Mouse (Mus musculus): Measurements from ENCODE around the gene Zfp553. TPM values are rescaled to one million over a fixed set of nuclear protein-coding genes. Genes with fewer than 3 reads are reported as not detected.
A peak's percentile ranks its signal among the peaks of the same experiment; 100 is the strongest.

Zfp553 gene
- polyA plus RNA-seq (2015; fragmentation: Nextera tagmentation; extraction: Ambion mirVana): 51.8 and 52.1 TPM in 2 replicates

GRCm38 (mm10) chr7:127232622-127233367 lies at the start of gene Zfp553, which contains the start of gene Sept1:
Gene Zfp553 (plus strand): TSS chr7:127233061.
Gene Sept1 (minus strand): TSS chr7:127233130.
- Histone ChIP-seq H3K9me3 (no peaks in the 10 kb centered on the region), H3K4me1 (peaks cover 36% of the 10 kb centered on the region), H3K4me3 (peak within 1 kb of the TSS; percentile 92), H3K9ac (peak within 1 kb of the TSS; percentile 97), H3K36me3 (peaks cover 58% of the 10 kb centered on the region), H3K4me2 (replicated peaks) (peak within 1 kb of the TSS; percentile 79), H3K27ac (peak within 1 kb of the TSS; percentile 97), H3K27me3 (no peaks in the 10 kb centered on the region)
- under 1% methylated on average over 64 of the region's 64 CpGs for WGBS
- ATAC-seq (ENCODE audit: low FRiP score, low read depth): peak; percentile 92

GRCm38 (mm10) chr7:127183345-127183744 lies 49.5 kb upstream of the Zfp553 start:
- no peak overlapping the region for H3K9ac ChIP-seq

GRCm38 (mm10) chr7:127183828-127184227 lies 49.0 kb upstream of the Zfp553 start:
- H3K36me3 ChIP-seq: no peaks in the 10 kb centered on the region
- H3K27me3 ChIP-seq: no peaks in the 10 kb centered on the region
- H3K9me3 ChIP-seq: 0 out of 2 replicates have a peak, but pooled peaks cover 3% of the 10 kb centered on the region
- no peak for ATAC-seq (ENCODE audit: low FRiP score, low read depth)
- no peak overlapping the region for H3K27ac ChIP-seq
- H3K4me1 ChIP-seq: no peaks in the 10 kb centered on the region
- no peak overlapping the region for H3K9ac ChIP-seq
- H3K4me3 ChIP-seq: no peak overlapping the region
- WGBS: 72% methylated on average over 6 of the region's 6 CpGs
- no peak overlapping the region for H3K4me2 ChIP-seq (replicated peaks)

More at GRCm38 (mm10) chr7:127183345-127183744, 49.5 kb upstream of the Zfp553 start:
- ATAC-seq (ENCODE audit: low FRiP score, low read depth): no peak
- Histone ChIP-seq H3K36me3 (no peaks in the 10 kb centered on the region), H3K9me3 (0 out of 2 replicates have a peak, but pooled peaks cover 3% of the 10 kb centered on the region), H3K4me1 (no peaks in the 10 kb centered on the region), H3K27me3 (no peaks in the 10 kb centered on the region), H3K27ac (no peak overlapping the region), H3K4me3 (no peak overlapping the region), H3K4me2 (replicated peaks) (no peak overlapping the region)
- 79% methylated on average over 8 of the region's 8 CpGs for WGBS

- no peak for ATAC-seq (ENCODE audit: low FRiP score, low read depth)
- no peaks in the 10 kb centered on the region for H3K4me1 ChIP-seq
Measured at GRCm38 (mm10) chr7:127184720-127185119, 48.1 kb upstream of the Zfp553 start.

GRCm38 (mm10) chr7:127185601-127186000 lies 47.3 kb upstream of the Zfp553 start:
- H3K4me2 ChIP-seq (replicated peaks): no peak overlapping the region
- no peak for ATAC-seq (ENCODE audit: low FRiP score, low read depth)
- 66% methylated on average over 3 of the region's 3 CpGs for WGBS
- H3K27me3 ChIP-seq: no peaks in the 10 kb centered on the region
- H3K9me3 ChIP-seq: no peaks in the 10 kb centered on the region
- no peaks in the 10 kb centered on the region for H3K4me1 ChIP-seq
- no peak overlapping the region for H3K4me3 ChIP-seq
- no peaks in the 10 kb centered on the region for H3K36me3 ChIP-seq
- H3K27ac ChIP-seq: no peak overlapping the region
- H3K9ac ChIP-seq: no peak overlapping the region

More at GRCm38 (mm10) chr7:127184720-127185119, 48.1 kb upstream of the Zfp553 start:
- Histone ChIP-seq H3K27me3 (no peaks in the 10 kb centered on the region), H3K9ac (no peak overlapping the region), H3K4me2 (replicated peaks) (no peak overlapping the region), H3K4me3 (no peak overlapping the region), H3K27ac (no peak overlapping the region), H3K36me3 (no peaks in the 10 kb centered on the region), H3K9me3 (no peaks in the 10 kb centered on the region)
- WGBS: 42% methylated on average over 1 of the region's 1 CpGs

GRCm38 (mm10) chr7:127187351-127187750 lies 45.5 kb upstream of the Zfp553 start:
- no peak for ATAC-seq (ENCODE audit: low FRiP score, low read depth)
- H3K4me3 ChIP-seq: no peak overlapping the region
- H3K4me2 ChIP-seq (replicated peaks): no peak overlapping the region
- H3K9me3 ChIP-seq: no peaks in the 10 kb centered on the region
- no peaks in the 10 kb centered on the region for H3K27me3 ChIP-seq
- H3K4me1 ChIP-seq: no peaks in the 10 kb centered on the region
- H3K9ac ChIP-seq: no peak overlapping the region
- H3K36me3 ChIP-seq: peaks cover 14% of the 10 kb centered on the region
- 73% methylated on average over 10 of the region's 10 CpGs for WGBS
- H3K27ac ChIP-seq: no peak overlapping the region

- no peak overlapping the region for H3K4me3 ChIP-seq
- 76% methylated on average over 17 of the region's 17 CpGs for whole genome bisulfite sequencing
- no peaks in the 10 kb centered on the region for H3K27me3 ChIP-seq
- H3K4me1 ChIP-seq: peaks cover 2% of the 10 kb centered on the region; the same call in 1 of the 2 replicates
- no peaks in the 10 kb centered on the region for H3K9me3 ChIP-seq
- H3K36me3 ChIP-seq: peaks cover 26% of the 10 kb centered on the region
- no peak overlapping the region for H3K4me2 ChIP-seq (replicated peaks)
- ATAC-seq (ENCODE audit: low FRiP score, low read depth): no peak
- no peak overlapping the region; the same call in 1 of the 2 replicates for H3K27ac ChIP-seq
- no peak overlapping the region for H3K9ac ChIP-seq
Measured at GRCm38 (mm10) chr7:127188305-127189276, 44.3 kb upstream of the Zfp553 start.

- WGBS: 83% methylated on average over 6 of the region's 6 CpGs
- H3K36me3 ChIP-seq: peaks cover 38% of the 10 kb centered on the region
Measured at GRCm38 (mm10) chr7:127190672-127191071, 42.2 kb upstream of the Zfp553 start.

GRCm38 (mm10) chr7:127192989-127193388 lies 39.9 kb upstream of the Zfp553 start:
- H3K27ac ChIP-seq: no peak overlapping the region
- H3K9me3 ChIP-seq: no peaks in the 10 kb centered on the region
- no peak overlapping the region for H3K4me2 ChIP-seq (replicated peaks)
- no peak overlapping the region for H3K9ac ChIP-seq
- 91% methylated on average over 5 of the region's 5 CpGs for WGBS
- H3K27me3 ChIP-seq: no peaks in the 10 kb centered on the region
- H3K36me3 ChIP-seq: peaks cover 51% of the 10 kb centered on the region
- no peak overlapping the region for H3K4me3 ChIP-seq
- peaks cover 28% of the 10 kb centered on the region for H3K4me1 ChIP-seq
- ATAC-seq (ENCODE audit: low FRiP score, low read depth): no peak

More at GRCm38 (mm10) chr7:127190672-127191071, 42.2 kb upstream of the Zfp553 start:
- H3K4me1 ChIP-seq: peaks cover 18% of the 10 kb centered on the region
- no peaks in the 10 kb centered on the region for H3K9me3 ChIP-seq
- H3K27ac ChIP-seq: no peak overlapping the region
- H3K9ac ChIP-seq: no peak overlapping the region
- no peak overlapping the region for H3K4me3 ChIP-seq
- H3K4me2 ChIP-seq (replicated peaks): no peak overlapping the region
- ATAC-seq (ENCODE audit: low FRiP score, low read depth): no peak
- H3K27me3 ChIP-seq: no peaks in the 10 kb centered on the region

GRCm38 (mm10) chr7:127194011-127194632 lies 38.7 kb upstream of the Zfp553 start:
- no peak for ATAC-seq (ENCODE audit: low FRiP score, low read depth)
- Histone ChIP-seq H3K27ac (no peak overlapping the region), H3K4me2 (replicated peaks) (peak overlapping the region; percentile 90), H3K36me3 (peaks cover 63% of the 10 kb centered on the region), H3K9ac (peak overlapping the region; percentile 78), H3K4me3 (peak overlapping the region; percentile 71), H3K9me3 (no peaks in the 10 kb centered on the region), H3K27me3 (no peaks in the 10 kb centered on the region), H3K4me1 (peaks cover 28% of the 10 kb centered on the region)
- 91% methylated on average over 17 of the region's 17 CpGs for WGBS

- no peak for ATAC-seq (ENCODE audit: low FRiP score, low read depth)
- Histone ChIP-seq H3K27ac (peak overlapping the region; percentile 90; the same call in 1 of the 2 replicates), H3K4me1 (peaks cover 28% of the 10 kb centered on the region), H3K4me2 (replicated peaks) (peak overlapping the region; percentile 90), H3K36me3 (peaks cover 68% of the 10 kb centered on the region), H3K4me3 (peak overlapping the region; percentile 71), H3K9me3 (no peaks in the 10 kb centered on the region), H3K9ac (peak overlapping the region; percentile 78), H3K27me3 (no peaks in the 10 kb centered on the region)
- WGBS: 76% methylated on average over 7 of the region's 7 CpGs
Measured at GRCm38 (mm10) chr7:127194633-127195029, 38.2 kb upstream of the Zfp553 start.
